28 mouse cellular contexts compared by ENCODE assay signal in the genomic region with DNA sequence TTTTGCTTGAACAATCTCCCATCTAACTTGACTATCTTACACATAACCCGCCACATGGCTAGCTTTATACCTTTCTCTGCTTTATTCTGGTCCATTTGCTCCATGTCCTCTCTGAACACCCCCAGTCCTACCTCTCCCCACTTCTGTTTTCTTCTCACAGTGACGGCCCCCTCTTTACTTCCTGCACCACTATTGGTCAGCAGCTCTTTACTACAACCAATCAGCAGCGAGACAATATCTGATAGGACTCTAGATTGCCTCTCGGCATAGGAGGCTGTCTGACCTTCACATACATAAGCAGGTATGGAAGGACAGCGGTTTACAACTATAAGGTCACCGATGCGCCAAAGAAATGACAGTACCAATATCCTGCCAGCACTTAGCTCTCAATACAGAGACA. TPM values are rescaled to one million over a fixed set of nuclear protein-coding genes. Genes with fewer than 3 reads are reported as not detected.
DNase-seq lines count a peak whose midpoint lies in the region; TF ChIP-seq lines count a peak whose summit lies in the region.
"Had no signal": no experiment of that assay in that cellular context is flagged by ENCODE, and none has a peak within 500 bp of the region (broad histone marks: within the 10 kb centered on the region; RNA-seq: fewer than 3 reads in every experiment).

No protein-coding gene starts in this region.

- no peaks in the 10 kb centered on the region for H3K9me3 ChIP-seq in MEL (replicated peaks; ENCODE audit: insufficient read depth, low read length)
- H3K9me3 ChIP-seq: G1E had no signal

- no peak for TF ChIP-seq RAD21 in MEL (IDR thresholded peaks at IDR 0.05; ENCODE audit: low read depth, low read length)

- peak; percentile 84 for DNase-seq in heart, adult 11 months
- DNase-seq in heart, postnatal 4 days = no peak
- DNase-seq in MEL (ENCODE audit: low read depth, low spot score) = peak; percentile 52
- DNase-seq in R1 (ENCODE audit: low read depth, low spot score) = peak; percentile 56
- no peak for DNase-seq in frontal cortex, postnatal 10 days (ENCODE audit: low spot score in 2 of 2)
- no peak for DNase-seq in adrenal gland, postnatal 4 days (ENCODE audit: low spot score in 2 of 2)
- DNase-seq: adrenal gland, adult 2 months; adrenal gland, adult 8-10 months; adrenal gland, postnatal 10 days; adrenal gland, postnatal 14 days; adrenal gland, postnatal 25 days; adrenal gland, postnatal 36 days; B cell, adult 2 months; cerebellum, adult 11 months; cerebellum, adult 11-12 months; cerebellum, adult 18-20 months; cerebellum, adult 2 months; cerebellum, adult 8-10 months; cerebellum, adult 9-10 months had no signal

- H3K79me2 ChIP-seq in MEL (ENCODE audit: control insufficient read depth, insufficient read depth, low read length, poor library complexity) = no peaks in the 10 kb centered on the region

- no peaks in the 10 kb centered on the region for H3K4me1 ChIP-seq in MEL (ENCODE audit: control insufficient read depth in 1 of 2, insufficient read depth in 2 of 2, low read length in 2 of 2)

- H3K36me3 ChIP-seq in MEL (ENCODE audit: control insufficient read depth in 1 of 2, insufficient read depth in 2 of 2, low read length in 2 of 2) = no peaks in the 10 kb centered on the region

- TF ChIP-seq EP300 in MEL (IDR thresholded peaks at IDR 0.05; ENCODE audit: low read depth in 1 of 2, low read length in 2 of 2) = no peak

- H3K27me3 ChIP-seq in MEL (ENCODE audit: control insufficient read depth in 1 of 2, insufficient read depth in 2 of 2, low read length in 2 of 2) = no peaks in the 10 kb centered on the region
- H3K27me3 ChIP-seq: CH12.LX, Patski had no signal

- no peak for TF ChIP-seq POLR2A in MEL (IDR thresholded peaks at IDR 0.05; ENCODE audit: control insufficient read depth in 1 of 2, insufficient read depth in 1 of 2, low read depth in 1 of 2, low read length in 2 of 2, poor library complexity in 1 of 2)

- no peak overlapping the region for H3K27ac ChIP-seq in MEL (ENCODE audit: control insufficient read depth, low read depth, low read length)

- no peak overlapping the region for H3K4me3 ChIP-seq in MEL (ENCODE audit: control insufficient read depth in 1 of 2, insufficient read depth in 1 of 2, low read depth in 2 of 2, low read length in 2 of 2)

- H3K9ac ChIP-seq in MEL (ENCODE audit: control insufficient read depth, low read depth, low read length, poor library complexity, severe bottlenecking) = no peak overlapping the region

- no peak for TF ChIP-seq CTCF in MEL (IDR thresholded peaks at IDR 0.05 in 2 of 3, conservative IDR thresholded peaks at IDR 0.05 in 1 of 3; ENCODE audit: control insufficient read depth in 1 of 3, insufficient read depth in 1 of 3, low read depth in 2 of 3, low read length in 3 of 3, poor library complexity in 1 of 3, severe bottlenecking in 1 of 3)

TF ChIP-seq in MEL, 35 proteins besides CTCF, POLR2A, EP300 and RAD21:
- TF ChIP-seq ZMIZ1 (IDR thresholded peaks at IDR 0.05; ENCODE audit: low read depth, low read length) = no peak
- TF ChIP-seq MAFK (IDR thresholded peaks at IDR 0.05; ENCODE audit: borderline replicate concordance, low read depth, low read length) = no peak
- no peak for TF ChIP-seq GABPA (IDR thresholded peaks at IDR 0.05; ENCODE audit: low read depth, low read length)
- TF ChIP-seq UBTF (IDR thresholded peaks at IDR 0.05; ENCODE audit: borderline replicate concordance, insufficient read depth, low read depth, low read length) = no peak
- TF ChIP-seq MAX (IDR thresholded peaks at IDR 0.05; ENCODE audit: low read length) = no peak
- no peak for TF ChIP-seq SIN3A (IDR thresholded peaks at IDR 0.05; ENCODE audit: low read length)
- TF ChIP-seq GATA1 (IDR thresholded peaks at IDR 0.05; ENCODE audit: low read depth, low read length) = no peak
- TF ChIP-seq USF2 (IDR thresholded peaks at IDR 0.05; ENCODE audit: borderline replicate concordance in 1 of 2, insufficient read depth in 1 of 2, low read depth in 1 of 2, low read length in 2 of 2) = no peak
- no peak for TF ChIP-seq MYC (IDR thresholded peaks at IDR 0.05; ENCODE audit: low read depth, low read length)
- no peak for TF ChIP-seq ETS1 (IDR thresholded peaks at IDR 0.05; ENCODE audit: low read depth, low read length)
- TF ChIP-seq ZNF384 (IDR thresholded peaks at IDR 0.05; ENCODE audit: low read depth, low read length) = no peak
- no peak for TF ChIP-seq POLR2AphosphoS2 (IDR thresholded peaks at IDR 0.05; ENCODE audit: low read length)
- no peak for TF ChIP-seq CHD1 (IDR thresholded peaks at IDR 0.05; ENCODE audit: low read depth, low read length)
- TF ChIP-seq ZKSCAN1 (IDR thresholded peaks at IDR 0.05; ENCODE audit: low read depth, low read length) = no peak
- no peak for TF ChIP-seq KAT2A (conservative IDR thresholded peaks at IDR 0.05; ENCODE audit: low read depth, low read length)
- TF ChIP-seq TBP (IDR thresholded peaks at IDR 0.05; ENCODE audit: low read depth, low read length) = no peak
- TF ChIP-seq HCFC1 (IDR thresholded peaks at IDR 0.05; ENCODE audit: low read depth, low read length) = no peak
- no peak for TF ChIP-seq NELFE (IDR thresholded peaks at IDR 0.05; ENCODE audit: low read depth, low read length)

RNA-seq across cellular contexts. Expression of a gene that starts 7.9 kb away (rescaled TPM):
- total RNA-seq in heart, postnatal 4 days (2021) = 10 to 100 TPM; 12.0 to 12.9 TPM
- total RNA-seq in MEL (2012; rRNA removed) = 3.0 and 3.1 TPM in 2 replicates
- 1 to 10 TPM in 1 of 2 experiments, not detected in 1; 4.5 TPM for polyA plus RNA-seq in MEL (2012; ENCODE audit: insufficient read depth in 1 of 2, insufficient read length in 2 of 2, low read depth in 1 of 2, low replicate concordance in 2 of 2, missing spikeins in 1 of 2)
- 10 to 100 TPM; 20.8 to 23.9 TPM for total RNA-seq in adrenal gland, postnatal 4 days (2021)

RNA-seq across cellular contexts. Expression of a gene that starts 21.2 kb away (rescaled TPM):
- total RNA-seq in heart, postnatal 4 days (2021) = 10 to 100 TPM; 83.2 to 86.2 TPM
- total RNA-seq in MEL (2012; rRNA removed) = 52.3 and 61.4 TPM in 2 replicates
- polyA plus RNA-seq in MEL (2012; ENCODE audit: insufficient read depth in 1 of 2, insufficient read length in 2 of 2, low read depth in 1 of 2, low replicate concordance in 2 of 2, missing spikeins in 1 of 2) = 10 to 100 TPM in 1 of 2 experiments, not detected in 1; 58.4 TPM
- 10 to 100 TPM; 90.2 to 93.8 TPM for total RNA-seq in adrenal gland, postnatal 4 days (2021)

RNA-seq across cellular contexts. Expression of a gene that starts 39.6 kb away (rescaled TPM):
- total RNA-seq in heart, postnatal 4 days (2021) = not detected
- not detected in 2 replicates for total RNA-seq in MEL (2012; rRNA removed)
- polyA plus RNA-seq in MEL (2012; ENCODE audit: insufficient read depth in 1 of 2, insufficient read length in 2 of 2, low read depth in 1 of 2, low replicate concordance in 2 of 2, missing spikeins in 1 of 2) = not detected
- not detected for total RNA-seq in adrenal gland, postnatal 4 days (2021)
- total RNA-seq: adrenal gland, adult 18-20 months; adrenal gland, adult 2 months; adrenal gland, adult 8-10 months; adrenal gland, postnatal 10 days; adrenal gland, postnatal 14 days; adrenal gland, postnatal 25 days; adrenal gland, postnatal 36 days; CH12.LX; ES-E14; G1E had no signal
- polyA plus RNA-seq: activated CD4-positive, CD25-positive, alpha-beta regulatory T cell, adult 4 months; adrenal gland, adult 2 months; brain, embryonic 14.5 days; C2C12; CD4-positive, CD25-positive, alpha-beta regulatory T cell, adult 4 months; G1E; Patski had no signal

RNA-seq across cellular contexts. Expression of a gene that starts 52.8 kb away (rescaled TPM):
- total RNA-seq in heart, postnatal 4 days (2021) = not detected
- total RNA-seq in MEL (2012; rRNA removed) = not detected in 2 replicates
- not detected for polyA plus RNA-seq in MEL (2012; ENCODE audit: insufficient read depth in 1 of 2, insufficient read length in 2 of 2, low read depth in 1 of 2, low replicate concordance in 2 of 2, missing spikeins in 1 of 2)
- not detected for total RNA-seq in adrenal gland, postnatal 4 days (2021)
- total RNA-seq: adrenal gland, adult 18-20 months; adrenal gland, adult 2 months; adrenal gland, adult 8-10 months; adrenal gland, postnatal 10 days; adrenal gland, postnatal 14 days; adrenal gland, postnatal 25 days; adrenal gland, postnatal 36 days; CH12.LX; ES-E14; G1E had no signal
- polyA plus RNA-seq: activated CD4-positive, CD25-positive, alpha-beta regulatory T cell, adult 4 months; adrenal gland, adult 2 months; brain, embryonic 14.5 days; C2C12; CD4-positive, CD25-positive, alpha-beta regulatory T cell, adult 4 months; cerebellum, adult 2 months; G1E; Patski had no signal

Comparison
In these comparisons a context has a peak if more than half of its experiments do, and no peak if none do; other contexts are left out.
1. DNase-seq: peak in heart, adult 11 months (single experiment), MEL (single experiment) and R1 (single experiment); none in heart, postnatal 4 days (single experiment), frontal cortex, postnatal 10 days (0 of 2) and adrenal gland, postnatal 4 days (0 of 2).